Mouse (Mus musculus) lung, postnatal 36 days (tissue): ENCODE data around the gene Usp28.

Experiments
- DNase-seq: peaks from one replicate; pipeline ENCODE4 v3.0.0; 2022; ENCODE audit warnings: mixed read lengths

The Usp28 gene

GRCm38 (mm10) chr9:49024529-49024928 lies 39.4 kb downstream of the Usp28 start:
- no peak for DNase-seq

GRCm38 (mm10) chr9:49034764-49035163 lies 49.6 kb downstream of the Usp28 start:
- DNase-seq = no peak

DNA sequence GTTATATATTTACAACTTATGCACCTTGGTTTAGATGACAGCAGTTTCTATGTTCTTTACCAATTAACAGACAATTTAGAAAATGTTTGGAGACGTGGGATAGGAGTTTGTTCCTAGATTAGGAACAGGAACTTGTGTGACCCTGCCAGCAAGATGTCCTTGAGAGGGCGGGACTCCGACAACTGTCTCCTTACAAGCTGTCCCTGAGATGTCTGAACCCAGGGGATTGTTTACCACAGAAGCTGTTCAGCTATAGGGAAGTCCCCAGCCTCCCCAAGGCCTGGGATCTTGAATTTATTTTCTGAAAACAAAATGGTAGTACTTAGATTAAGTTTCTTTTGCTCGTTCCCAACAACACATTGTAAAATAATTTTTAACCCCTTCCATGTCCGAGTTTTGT lies 65.7 kb downstream of the Usp28 start:
- DNase-seq = no peak

GRCm38 (mm10) chr9:49051349-49051748 lies 66.2 kb downstream of the Usp28 start:
- DNase-seq = peak; percentile 85

DNA sequence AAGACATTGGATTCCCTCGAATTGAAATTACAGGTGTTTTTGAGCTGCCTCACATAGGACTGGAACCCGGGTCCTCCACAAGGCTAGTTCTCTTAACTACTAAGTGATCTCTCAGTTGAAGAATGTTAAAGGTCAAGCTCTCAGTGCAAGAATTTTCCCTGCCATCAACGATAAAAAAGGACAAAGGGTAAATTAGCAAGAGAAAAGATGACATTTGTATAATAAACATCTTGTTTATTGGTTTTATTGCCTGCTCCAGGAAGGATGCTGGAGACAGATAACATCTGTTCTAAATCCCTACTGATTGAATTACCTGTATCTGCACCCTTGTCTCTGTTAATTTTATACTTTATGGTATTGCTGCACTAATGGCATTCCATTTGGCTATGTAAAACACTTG lies 68.9 kb downstream of the Usp28 start:
- DNase-seq = no peak

- peak; percentile 96 for DNase-seq
Measured at GRCm38 (mm10) chr9:49055333-49056205, 70.4 kb downstream of the Usp28 start, which contains the start of gene Zw10. Gene Zw10 (plus strand): TSS chr9:49055613.

GRCm38 (mm10) chr9:49076847-49077246 lies 91.7 kb downstream of the Usp28 start:
- DNase-seq = no peak

GRCm38 (mm10) chr9:49081107-49081506 lies 95.9 kb downstream of the Usp28 start, which contains the start of gene Tmprss5:
Gene Tmprss5 (plus strand): TSS chr9:49081260.
- DNase-seq = no peak

- peak; percentile 72 for DNase-seq
Measured at GRCm38 (mm10) chr9:49081561-49081960, 96.4 kb downstream of the Usp28 start.

DNA sequence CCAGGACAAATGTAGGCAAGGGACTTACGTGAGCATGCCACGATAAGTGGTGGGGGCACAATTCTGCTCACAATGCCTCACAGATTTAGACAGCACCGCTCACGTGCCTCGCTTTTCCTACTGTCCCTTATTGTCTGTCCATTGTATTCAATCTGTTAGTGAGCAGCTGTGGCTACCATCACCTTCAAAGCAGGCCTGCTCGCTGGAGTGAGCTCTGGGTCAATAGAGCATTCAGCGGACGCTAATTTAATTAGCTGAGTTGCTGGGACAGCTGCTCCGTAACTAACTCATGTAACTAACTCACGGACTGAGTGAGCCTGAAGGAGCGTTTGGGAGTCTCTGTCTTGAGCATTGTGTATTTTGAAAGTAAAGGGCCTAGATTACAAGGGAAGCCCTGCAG lies 102.1 kb downstream of the Usp28 start:
- no peak for DNase-seq
